Mouse (Mus musculus) kidney, embryonic 14.5 days (tissue): ENCODE measurements around the gene Pnliprp1. TPM values are rescaled to one million over a fixed set of nuclear protein-coding genes. Genes with fewer than 3 reads are reported as not detected.

Experiments
- ATAC-seq: fragments of 200-750 bp; cut with Nextera tagmentation; 2 replicates; pipeline ENCODE4 v1.8.0; 2017; ENCODE audit warnings: moderate number of reproducible peaks, mild to moderate bottlenecking, moderate TSS enrichment, moderate library complexity; ENCODE audit not compliant: low FRiP score, low TSS enrichment
- H3K27ac ChIP-seq: fragments of 300-500 bp; sonication (generic); 2 replicates; pipeline ENCODE4 v1.5.1; 2014; ENCODE audit warnings: low read depth, mild to moderate bottlenecking, low read length, moderate library complexity, mixed read lengths
- H3K27me3 ChIP-seq: fragments of 300-500 bp; sonication (generic); 2 replicates; pipeline ENCODE4 v1.6.1; 2014; ENCODE audit warnings: mild to moderate bottlenecking, low read length; ENCODE audit not compliant: control insufficient read depth, insufficient read depth
- H3K36me3 ChIP-seq: fragments of 300-500 bp; sonication (generic); 2 replicates; pipeline ENCODE4 v1.6.1; 2014; ENCODE audit warnings: low read length, mixed read lengths; ENCODE audit not compliant: control insufficient read depth, insufficient read depth
- H3K4me1 ChIP-seq: fragments of 300-500 bp; sonication (generic); 2 replicates; pipeline ENCODE4 v1.6.1; 2014; ENCODE audit warnings: low read length, mixed read lengths; ENCODE audit not compliant: control insufficient read depth, insufficient read depth
- H3K4me2 ChIP-seq: fragments of 300-500 bp; sonication (generic); replicated peaks from 2 replicates; pipeline ENCODE4 v1.6.1; 2014; ENCODE audit warnings: low read depth, mild to moderate bottlenecking, low read length
- H3K4me3 ChIP-seq: fragments of 300-500 bp; sonication (generic); 2 replicates; pipeline ENCODE4 v1.5.1; 2014; ENCODE audit warnings: mild to moderate bottlenecking, low read length
- H3K9ac ChIP-seq: fragments of 300-500 bp; sonication (generic); 2 replicates; pipeline ENCODE4 v1.6.1; 2014; ENCODE audit warnings: low read depth, mild to moderate bottlenecking, low read length, moderate library complexity
- H3K9me3 ChIP-seq: fragments of 300-500 bp; sonication (generic); 2 replicates; pipeline ENCODE4 v1.6.1; 2016; ENCODE audit warnings: low read length; ENCODE audit not compliant: control insufficient read depth
- WGBS: fragments of 180-500 bp; shearing (Covaris S2); extraction: QIAGEN DNeasy Blood & Tissue Kit; methylation state at CpG from one replicate; pipeline ENCODE4 v1.1.7; 2014; 5-methylcytosine and 5-hydroxymethylcytosine counted together
- polyA plus RNA-seq: library from polyadenylated mRNA; unstranded; fragments of >200 nt; fragmentation: Nextera tagmentation; extraction: Ambion mirVana; gene quantifications from 2 replicates; pipeline ENCODE4 v1.2.1, GENCODE M21; 2014

Gene Pnliprp1
- polyA plus RNA-seq, 1 experiment from 2014 or later, result 0.87 TPM

DNA sequence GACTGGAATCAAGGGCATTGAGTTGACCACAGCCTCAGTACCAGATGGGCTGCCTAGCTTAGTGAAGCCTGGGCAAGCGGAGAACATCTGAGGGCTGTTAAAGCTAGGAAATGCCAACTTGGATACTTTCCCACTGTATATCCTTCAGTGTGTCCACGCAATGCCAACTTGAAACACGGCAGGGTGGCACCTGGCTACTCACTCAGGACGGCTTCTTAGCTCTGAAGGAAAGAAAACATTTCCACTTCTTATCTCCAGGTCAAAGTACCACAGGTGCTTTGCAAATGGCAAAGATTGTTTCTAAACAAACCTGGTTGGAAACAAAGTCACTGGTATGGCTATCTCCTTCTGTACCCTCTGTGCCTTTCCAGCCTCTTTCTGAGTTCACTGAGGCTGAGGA, 30.2 kb downstream of the Pnliprp1 start:
- H3K9me3 ChIP-seq, result peaks cover 2% of the 10 kb centered on the region; the same call in 1 of the 2 replicates
- no peaks in the 10 kb centered on the region for H3K36me3 ChIP-seq
- no peak overlapping the region for H3K9ac ChIP-seq
- no peak overlapping the region for H3K4me3 ChIP-seq
- no peak for ATAC-seq
- 95% methylated on average over 4 of the region's 4 CpGs for WGBS
- H3K27me3 ChIP-seq, result no peaks in the 10 kb centered on the region
- H3K4me2 ChIP-seq, result no peak overlapping the region
- no peak overlapping the region for H3K27ac ChIP-seq
- no peaks in the 10 kb centered on the region for H3K4me1 ChIP-seq

DNA sequence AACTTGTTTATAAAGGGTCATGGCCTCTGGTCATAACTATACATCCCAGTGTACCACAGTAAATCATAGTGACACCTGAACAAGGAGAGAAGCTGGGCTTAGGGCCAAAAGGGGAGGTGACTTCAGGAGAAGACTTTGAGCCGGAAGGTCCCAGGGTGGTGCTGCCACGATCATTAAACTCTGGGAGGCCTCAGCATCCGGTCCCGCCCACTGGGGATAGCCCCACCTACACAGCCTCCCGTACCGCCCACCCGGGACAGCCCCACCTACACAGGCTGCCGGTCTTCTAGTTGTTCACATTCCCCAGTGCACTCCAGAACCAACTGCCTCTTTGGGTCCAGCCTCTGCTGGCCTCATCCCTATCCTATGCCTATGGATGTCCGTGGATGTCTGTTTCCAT, 30.7 kb downstream of the Pnliprp1 start, which contains the start of gene Pnliprp2:
Pnliprp2 (plus strand) TSS at position 297 of the 400 bp plus-strand sequence.
- peak; percentile 80 for ATAC-seq
- H3K27me3 ChIP-seq, result no peaks in the 10 kb centered on the region
- peaks cover 2% of the 10 kb centered on the region; the same call in 1 of the 2 replicates for H3K9me3 ChIP-seq
- no peaks in the 10 kb centered on the region for H3K4me1 ChIP-seq
- 42% methylated on average over 9 of the region's 9 CpGs for WGBS
- no peaks in the 10 kb centered on the region for H3K36me3 ChIP-seq
- no peak within 1 kb of the TSS for H3K4me2 ChIP-seq
- H3K27ac ChIP-seq, result no peak within 1 kb of the TSS
- H3K4me3 ChIP-seq, result no peak within 1 kb of the TSS
- no peak within 1 kb of the TSS for H3K9ac ChIP-seq

- Histone ChIP-seq H3K36me3 (no peaks in the 10 kb centered on the region), H3K4me3 (no peak overlapping the region), H3K9me3 (no peaks in the 10 kb centered on the region), H3K9ac (no peak overlapping the region), H3K27ac (no peak overlapping the region), H3K4me2 (no peak overlapping the region), H3K4me1 (no peaks in the 10 kb centered on the region), H3K27me3 (no peaks in the 10 kb centered on the region)
- 21% methylated on average over 6 of the region's 6 CpGs for WGBS
- peak; percentile 63 for ATAC-seq
Observed at GRCm38 (mm10) chr19:58762316-58762715, 33.6 kb downstream of the Pnliprp1 start.

- 9% methylated on average over 12 of the region's 12 CpGs for WGBS
- H3K9ac ChIP-seq, result no peak overlapping the region
Observed at GRCm38 (mm10) chr19:58762848-58763541, 34.3 kb downstream of the Pnliprp1 start.

GRCm38 (mm10) chr19:58767329-58767728, 38.6 kb downstream of the Pnliprp1 start:
- Histone ChIP-seq H3K4me3 (no peak overlapping the region), H3K36me3 (no peaks in the 10 kb centered on the region), H3K9me3 (no peaks in the 10 kb centered on the region), H3K4me1 (no peaks in the 10 kb centered on the region), H3K27ac (no peak overlapping the region), H3K27me3 (no peaks in the 10 kb centered on the region), H3K4me2 (no peak overlapping the region), H3K9ac (no peak overlapping the region)
- WGBS, result 81% methylated on average over 6 of the region's 6 CpGs
- no peak for ATAC-seq

More at GRCm38 (mm10) chr19:58762848-58763541, 34.3 kb downstream of the Pnliprp1 start:
- Histone ChIP-seq H3K27ac (no peak overlapping the region), H3K4me3 (no peak overlapping the region), H3K4me2 (no peak overlapping the region), H3K9me3 (no peaks in the 10 kb centered on the region), H3K27me3 (no peaks in the 10 kb centered on the region), H3K36me3 (no peaks in the 10 kb centered on the region), H3K4me1 (no peaks in the 10 kb centered on the region)
- peak; percentile 84 for ATAC-seq

DNA sequence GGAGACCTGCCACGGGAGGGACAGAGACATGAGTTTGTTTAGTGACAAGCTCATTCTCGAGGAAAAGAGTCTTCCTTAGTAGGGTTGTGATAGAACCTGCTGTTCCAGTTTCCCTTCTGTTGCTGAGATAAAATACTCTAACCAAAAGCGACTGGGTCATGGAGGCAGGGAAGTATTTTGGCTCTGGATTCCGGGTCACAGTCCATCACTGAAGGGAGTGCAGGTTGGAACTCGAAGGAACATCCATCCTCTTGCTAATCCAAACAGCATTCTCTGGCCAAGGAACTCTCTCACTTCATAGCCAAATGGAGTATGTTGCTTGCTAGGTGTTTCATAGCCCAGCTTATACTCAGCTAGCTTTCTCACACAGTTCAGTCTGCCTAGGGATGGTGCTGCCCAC, 47.8 kb downstream of the Pnliprp1 start:
- no peaks in the 10 kb centered on the region for H3K36me3 ChIP-seq
- H3K9ac ChIP-seq, result no peak overlapping the region
- H3K4me2 ChIP-seq, result no peak overlapping the region
- H3K4me3 ChIP-seq, result no peak overlapping the region
- ATAC-seq, result no peak
- H3K27me3 ChIP-seq, result no peaks in the 10 kb centered on the region
- no peak overlapping the region for H3K27ac ChIP-seq
- H3K9me3 ChIP-seq, result no peaks in the 10 kb centered on the region
- WGBS, result 70% methylated on average over 5 of the region's 5 CpGs
- H3K4me1 ChIP-seq, result no peaks in the 10 kb centered on the region

DNA sequence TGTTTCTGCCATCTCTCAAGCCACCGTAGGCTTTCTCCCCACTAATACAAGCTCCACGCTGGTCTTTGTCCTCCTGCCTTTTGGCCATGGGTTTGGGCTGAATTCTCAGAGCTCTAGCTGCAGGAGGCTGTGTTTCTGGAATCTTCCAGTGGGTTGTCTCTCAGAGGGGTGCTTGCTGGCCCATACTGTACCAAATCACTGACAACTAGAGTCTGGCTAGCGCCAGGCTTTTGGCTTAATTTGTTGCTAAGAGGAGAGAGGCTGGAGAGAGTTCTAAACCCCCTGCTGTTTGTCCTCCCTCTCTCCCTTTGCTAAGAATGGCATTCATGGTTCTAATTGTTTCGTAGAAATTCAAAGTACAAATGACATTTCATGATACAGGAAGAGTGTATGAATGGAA, 52.9 kb downstream of the Pnliprp1 start:
- Histone ChIP-seq H3K27ac (no peak overlapping the region), H3K4me3 (no peak overlapping the region), H3K9me3 (no peaks in the 10 kb centered on the region), H3K4me1 (no peaks in the 10 kb centered on the region), H3K27me3 (no peaks in the 10 kb centered on the region), H3K4me2 (no peak overlapping the region), H3K36me3 (no peaks in the 10 kb centered on the region), H3K9ac (no peak overlapping the region)
- WGBS, result 71% methylated on average over 4 of the region's 4 CpGs
- no peak for ATAC-seq

DNA sequence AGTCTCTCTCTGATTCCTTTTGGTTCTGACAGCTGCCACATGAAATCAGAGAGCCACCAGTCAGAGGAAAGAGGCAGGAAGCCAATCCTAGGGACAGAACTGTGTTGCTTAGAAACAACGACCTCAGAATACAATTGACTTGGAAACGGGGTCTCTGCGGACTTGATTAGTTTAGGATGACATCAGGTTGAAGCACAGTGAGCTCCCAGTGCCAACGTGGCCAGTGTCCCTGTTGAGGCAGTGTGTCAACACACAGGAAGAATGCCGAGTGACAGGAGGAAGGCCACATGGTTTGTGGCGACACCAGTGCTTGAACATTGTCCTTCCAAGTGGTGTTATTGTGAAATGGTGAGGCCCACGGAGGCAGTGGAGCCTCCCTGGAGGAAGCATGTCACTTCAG, 55.3 kb downstream of the Pnliprp1 start:
- Histone ChIP-seq H3K4me3 (no peak overlapping the region), H3K4me2 (no peak overlapping the region), H3K27me3 (no peaks in the 10 kb centered on the region), H3K9me3 (no peaks in the 10 kb centered on the region), H3K36me3 (no peaks in the 10 kb centered on the region), H3K4me1 (no peaks in the 10 kb centered on the region), H3K9ac (no peak overlapping the region), H3K27ac (no peak overlapping the region)
- no peak for ATAC-seq
- 55% methylated on average over 7 of the region's 7 CpGs for WGBS

DNA sequence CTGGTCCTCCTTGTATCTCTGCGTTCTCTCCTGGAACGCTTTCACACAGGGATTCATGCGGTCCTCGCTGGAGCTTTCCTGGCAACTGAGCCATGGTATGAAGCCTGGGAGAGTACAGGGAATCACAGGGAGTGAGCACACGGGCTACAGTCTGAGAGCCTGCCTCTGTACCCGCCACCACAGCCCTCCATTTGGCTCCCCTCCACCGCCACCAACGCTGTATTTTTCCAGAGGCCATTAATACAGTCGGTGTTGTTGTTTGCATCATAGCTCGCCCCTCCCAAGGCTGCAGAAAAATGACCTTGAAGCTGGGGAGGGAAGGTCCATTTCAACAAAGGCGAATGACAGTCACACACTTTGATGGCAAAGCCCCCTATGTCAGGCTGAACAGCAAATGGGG, 60.5 kb downstream of the Pnliprp1 start:
- Histone ChIP-seq H3K36me3 (no peaks in the 10 kb centered on the region), H3K9me3 (no peaks in the 10 kb centered on the region), H3K4me2 (no peak overlapping the region), H3K27ac (no peak overlapping the region), H3K27me3 (no peaks in the 10 kb centered on the region), H3K4me3 (no peak overlapping the region), H3K9ac (no peak overlapping the region), H3K4me1 (no peaks in the 10 kb centered on the region)
- WGBS, result 64% methylated on average over 11 of the region's 11 CpGs
- ATAC-seq, result no peak
